Mouse (Mus musculus): ENCODE results near the gene Lrrfip1.

Lrrfip1 gene

GRCm38 (mm10) chr1:91137036-91137435 is 138.5 kb downstream of the Lrrfip1 start:
- no peak for DNase-seq (ENCODE audit: low read depth, low spot score)

GRCm38 (mm10) chr1:91144813-91145212 is 146.3 kb downstream of the Lrrfip1 start, which contains the start of gene Rbm44:
Gene Rbm44, plus strand, starts transcription at chr1:91145089.
- DNase-seq (ENCODE audit: low read depth, low spot score), result no peak

GRCm38 (mm10) chr1:91151509-91151908 is 153.0 kb downstream of the Lrrfip1 start:
- no peak for DNase-seq (ENCODE audit: low read depth, low spot score)

- no peak for DNase-seq (ENCODE audit: low read depth, low spot score)
Observed at GRCm38 (mm10) chr1:91166798-91167197, 168.3 kb downstream of the Lrrfip1 start.

- no peak for DNase-seq (ENCODE audit: low read depth, low spot score)
Observed at GRCm38 (mm10) chr1:91169157-91169556, 170.6 kb downstream of the Lrrfip1 start.

- DNase-seq (ENCODE audit: low read depth, low spot score), result no peak
Observed at GRCm38 (mm10) chr1:91174796-91175195, 176.3 kb downstream of the Lrrfip1 start.

- DNase-seq (ENCODE audit: low read depth, low spot score), result no peak
Observed at GRCm38 (mm10) chr1:91176026-91176425, 177.5 kb downstream of the Lrrfip1 start.

GRCm38 (mm10) chr1:91176871-91177270 is 178.3 kb downstream of the Lrrfip1 start:
- DNase-seq (ENCODE audit: low read depth, low spot score), result no peak
